Comparison of ENCODE assay signal across 26 mouse cellular contexts in the genomic region with DNA sequence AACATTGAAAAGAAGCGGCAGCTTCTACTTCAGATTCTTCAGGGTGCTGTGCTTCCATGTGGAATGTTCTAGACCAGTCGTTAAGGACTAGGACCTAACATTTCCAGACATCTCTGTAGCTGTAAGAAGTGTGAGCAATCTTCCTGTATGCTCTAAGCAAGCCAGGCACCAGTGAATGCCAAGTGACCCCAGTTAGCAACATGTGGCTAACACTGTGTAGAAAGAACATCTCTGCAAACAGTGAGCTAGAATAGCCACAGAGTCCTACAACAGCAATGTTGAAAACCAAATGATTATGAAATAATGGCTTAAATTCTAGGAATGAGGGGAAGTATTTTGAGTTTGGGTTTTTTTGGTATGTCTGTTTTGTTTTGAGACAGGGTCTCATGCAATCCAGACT.
DNase-seq lines count a peak whose midpoint lies in the region; ATAC-seq and TF ChIP-seq lines count a peak whose summit lies in the region.
"Had no signal": no experiment of that assay in that cellular context is flagged by ENCODE, and none has a peak within 500 bp of the region (broad histone marks: within the 10 kb centered on the region; RNA-seq: fewer than 3 reads in every experiment).

No protein-coding gene starts in this region.

- 0 out of 2 replicates have a peak overlapping the region, but pooled peaks have one; percentile 7 for H3K27ac ChIP-seq in liver, postnatal 0 days (ENCODE audit: low read depth)
- H3K27ac ChIP-seq in liver, embryonic 12.5 days, result no peak overlapping the region
- peak overlapping the region; percentile 81 for H3K27ac ChIP-seq in bone marrow macrophage, adult 2 months (ENCODE audit: insufficient read depth, low read depth, low read length)
- peak overlapping the region; percentile 62 for H3K27ac ChIP-seq in macrophage
- H3K27ac ChIP-seq: embryonic facial prominence, embryonic 10.5 days; embryonic facial prominence, embryonic 13.5 days; forebrain, embryonic 10.5 days; forebrain, embryonic 13.5 days; gastrocnemius, adult 2 months; heart, adult 2 months; heart, embryonic 10.5 days; heart, embryonic 13.5 days; hindbrain, embryonic 12.5 days; hindbrain, embryonic 15.5 days had no signal

- H3K79me2 ChIP-seq in macrophage (ENCODE audit: inconsistent target), result peaks cover 89% of the 10 kb centered on the region

- no peaks in the 10 kb centered on the region for H3K27me3 ChIP-seq in liver, postnatal 0 days (ENCODE audit: insufficient read depth, low read length)
- H3K27me3 ChIP-seq in liver, embryonic 12.5 days (replicated peaks), result no peaks in the 10 kb centered on the region
- H3K27me3 ChIP-seq: embryonic facial prominence, embryonic 13.5 days; forebrain, embryonic 13.5 days; heart, embryonic 13.5 days; hindbrain, embryonic 12.5 days; hindbrain, embryonic 15.5 days; Patski had no signal

- H3K4me2 ChIP-seq in liver, postnatal 0 days (ENCODE audit: low read depth, low read length), result no peak overlapping the region
- no peak overlapping the region for H3K4me2 ChIP-seq in liver, embryonic 12.5 days
- H3K4me2 ChIP-seq: embryonic facial prominence, embryonic 13.5 days; forebrain, embryonic 13.5 days; heart, embryonic 13.5 days; hindbrain, embryonic 12.5 days; hindbrain, embryonic 15.5 days had no signal

- H3K9ac ChIP-seq in liver, postnatal 0 days (replicated peaks), result no peak overlapping the region
- H3K9ac ChIP-seq in liver, embryonic 12.5 days, result no peak overlapping the region
- H3K9ac ChIP-seq: embryonic facial prominence, embryonic 13.5 days; forebrain, embryonic 13.5 days; heart, embryonic 13.5 days; hindbrain, embryonic 12.5 days; hindbrain, embryonic 15.5 days had no signal

- peak; percentile 38; the same call in 1 of the 2 replicates for ATAC-seq in liver, postnatal 0 days
- ATAC-seq in liver, embryonic 12.5 days, result no peak
- ATAC-seq: forebrain, embryonic 13.5 days; forebrain, embryonic 16.5 days; Patski had no signal

- DNase-seq in liver, postnatal 0 days, result no peak
- no peak for DNase-seq in gastrocnemius, adult 18-20 months (ENCODE audit: low spot score)
- DNase-seq in left cerebral cortex, postnatal 36 days (ENCODE audit: low spot score in 2 of 2), result no peak
- DNase-seq: adrenal gland, adult 2 months; adrenal gland, postnatal 14 days; cerebellum, adult 11-12 months; cerebellum, adult 8-10 months; cerebellum, postnatal 10 days; cerebellum, postnatal 36 days; embryo, embryonic 11 days; gastrocnemius, adult 2 months; gastrocnemius, postnatal 14 days; heart, adult 2 months had no signal

- no peak for TF ChIP-seq POLR2A in bone marrow macrophage, adult 2 months (IDR thresholded peaks at IDR 0.05; ENCODE audit: borderline replicate concordance, low read depth, low read length)

- no peak for TF ChIP-seq CTCF in liver, postnatal 0 days (IDR thresholded peaks at IDR 0.05; ENCODE audit: low read depth)
- TF ChIP-seq CTCF in bone marrow macrophage, adult 2 months (IDR thresholded peaks at IDR 0.05; ENCODE audit: low read depth, low read length), result no peak

- 75% methylated on average over 2 of the region's 2 CpGs for WGBS in liver, postnatal 0 days (ENCODE audit: insufficient replicate concordance)
- WGBS in liver, embryonic 12.5 days (ENCODE audit: insufficient replicate concordance), result 81% methylated on average over 2 of the region's 2 CpGs
- WGBS in macrophage (ENCODE audit: missing documents), result 84% methylated on average over 2 of the region's 2 CpGs

- TF ChIP-seq EP300 in liver, postnatal 0 days (IDR thresholded peaks at IDR 0.05; ENCODE audit: low read depth), result no peak

- no peaks in the 10 kb centered on the region for H3K36me3 ChIP-seq in liver, postnatal 0 days (replicated peaks; ENCODE audit: insufficient read depth, low read length)
- H3K36me3 ChIP-seq in liver, embryonic 12.5 days, result no peaks in the 10 kb centered on the region
- H3K36me3 ChIP-seq in macrophage (ENCODE audit: inconsistent target), result no peaks in the 10 kb centered on the region
- H3K36me3 ChIP-seq: embryonic facial prominence, embryonic 10.5 days; embryonic facial prominence, embryonic 13.5 days; forebrain, embryonic 10.5 days; heart, embryonic 10.5 days; heart, embryonic 13.5 days; hindbrain, embryonic 12.5 days; hindbrain, embryonic 15.5 days had no signal

- H3K4me3 ChIP-seq in liver, postnatal 0 days (ENCODE audit: low read depth, low read length), result no peak overlapping the region
- no peak overlapping the region for H3K4me3 ChIP-seq in liver, embryonic 12.5 days
- no peak overlapping the region for H3K4me3 ChIP-seq in bone marrow macrophage, adult 2 months (ENCODE audit: insufficient read depth, low read length)
- H3K4me3 ChIP-seq in macrophage (ENCODE audit: inconsistent target), result no peak overlapping the region
- H3K4me3 ChIP-seq: embryonic facial prominence, embryonic 10.5 days; embryonic facial prominence, embryonic 13.5 days; forebrain, embryonic 10.5 days; forebrain, embryonic 13.5 days; gastrocnemius, adult 2 months; heart, adult 2 months; heart, embryonic 10.5 days; heart, embryonic 13.5 days; hindbrain, embryonic 12.5 days; hindbrain, embryonic 15.5 days had no signal

- intact Hi-C loops in left cerebral cortex, postnatal 36 days (cut with DNase I), result no loop called here

- H3K9me3 ChIP-seq in liver, postnatal 0 days (ENCODE audit: low read length), result no peaks in the 10 kb centered on the region
- no peaks in the 10 kb centered on the region for H3K9me3 ChIP-seq in liver, embryonic 12.5 days (replicated peaks)
- H3K9me3 ChIP-seq: embryonic facial prominence, embryonic 10.5 days; embryonic facial prominence, embryonic 13.5 days; forebrain, embryonic 10.5 days; forebrain, embryonic 13.5 days; heart, embryonic 10.5 days; heart, embryonic 13.5 days; hindbrain, embryonic 12.5 days; hindbrain, embryonic 15.5 days had no signal

- H3K4me1 ChIP-seq in liver, postnatal 0 days (ENCODE audit: insufficient read depth), result peaks cover 6% of the 10 kb centered on the region
- H3K4me1 ChIP-seq in liver, embryonic 12.5 days, result no peaks in the 10 kb centered on the region
- H3K4me1 ChIP-seq in bone marrow macrophage, adult 2 months (ENCODE audit: control insufficient read depth, insufficient read depth, low read length), result peaks cover 32% of the 10 kb centered on the region
